Mouse (Mus musculus): ENCODE data around the gene Tenm4. TPM values are rescaled to one million over a fixed set of nuclear protein-coding genes. Genes with fewer than 3 reads are reported as not detected.
"Not testable (repeated sequence)": the region's sequence is repeated elsewhere in the genome, so short reads cannot be mapped to it uniquely, and the experiment has no call there.

Tenm4 gene
- polyA plus RNA-seq, 1 experiment from 2014 or later, result 9.2 TPM

GRCm38 (mm10) chr7:96920447-96921095 is 749.5 kb downstream of the Tenm4 start:
- no peak overlapping the region for H3K4me3 ChIP-seq (ENCODE audit: control insufficient read depth in 1 of 2, insufficient read depth in 1 of 2, low read depth in 1 of 2, low read length in 2 of 2)
- H3K27ac ChIP-seq (replicated peaks in 1 of 2; ENCODE audit: control insufficient read depth in 1 of 2, insufficient read depth in 1 of 2, low read depth in 2 of 2, low read length in 2 of 2), result no peak overlapping the region
- H3K9me3 ChIP-seq (ENCODE audit: control insufficient read depth, low read length), result no peaks in the 10 kb centered on the region
- H3K4me2 ChIP-seq (ENCODE audit: low read length), result no peak overlapping the region
- H3K4me1 ChIP-seq (ENCODE audit: control insufficient read depth in 2 of 2, insufficient read depth in 2 of 2, low read length in 2 of 2), result no peaks in the 10 kb centered on the region
- H3K36me3 ChIP-seq (ENCODE audit: control insufficient read depth, insufficient read depth, low read length), result no peaks in the 10 kb centered on the region
- no peak overlapping the region for H3K9ac ChIP-seq (ENCODE audit: low read length)
- H3K27me3 ChIP-seq (ENCODE audit: control insufficient read depth, insufficient read depth, low read length), result peaks cover 4% of the 10 kb centered on the region; the same call in 1 of the 2 replicates
- no peak for ATAC-seq (ENCODE audit: insufficient number of reproducible peaks, insufficient read depth, low FRiP score, low read depth)
- WGBS, result 75% methylated on average over 7 of the region's 7 CpGs

- Histone ChIP-seq H3K27me3 (ENCODE audit: control insufficient read depth, insufficient read depth, low read length) (peaks cover 4% of the 10 kb centered on the region; the same call in 1 of the 2 replicates), H3K4me1 (ENCODE audit: control insufficient read depth in 2 of 2, insufficient read depth in 2 of 2, low read length in 2 of 2) (no peaks in the 10 kb centered on the region), H3K4me2 (ENCODE audit: low read length) (no peak overlapping the region), H3K4me3 (ENCODE audit: control insufficient read depth in 1 of 2, insufficient read depth in 1 of 2, low read depth in 1 of 2, low read length in 2 of 2) (no peak overlapping the region), H3K9me3 (ENCODE audit: control insufficient read depth, low read length) (no peaks in the 10 kb centered on the region), H3K36me3 (ENCODE audit: control insufficient read depth, insufficient read depth, low read length) (no peaks in the 10 kb centered on the region), H3K9ac (ENCODE audit: low read length) (no peak overlapping the region), H3K27ac (replicated peaks in 1 of 2; ENCODE audit: control insufficient read depth in 1 of 2, insufficient read depth in 1 of 2, low read depth in 2 of 2, low read length in 2 of 2) (no peak overlapping the region)
- 82% methylated on average over 2 of the region's 2 CpGs for WGBS
- no peak for ATAC-seq (ENCODE audit: insufficient number of reproducible peaks, insufficient read depth, low FRiP score, low read depth)
Measured at GRCm38 (mm10) chr7:96922927-96923326, 751.9 kb downstream of the Tenm4 start.

GRCm38 (mm10) chr7:96943715-96944377 is 772.8 kb downstream of the Tenm4 start:
- no peak overlapping the region for H3K9ac ChIP-seq (ENCODE audit: low read length)
- H3K27ac ChIP-seq (replicated peaks in 1 of 2; ENCODE audit: control insufficient read depth in 1 of 2, insufficient read depth in 1 of 2, low read depth in 2 of 2, low read length in 2 of 2), result no peak overlapping the region
- H3K36me3 ChIP-seq (ENCODE audit: control insufficient read depth, insufficient read depth, low read length), result no peaks in the 10 kb centered on the region
- H3K4me1 ChIP-seq (ENCODE audit: control insufficient read depth in 2 of 2, insufficient read depth in 2 of 2, low read length in 2 of 2), result no peaks in the 10 kb centered on the region
- no peaks in the 10 kb centered on the region for H3K27me3 ChIP-seq (ENCODE audit: control insufficient read depth, insufficient read depth, low read length)
- H3K4me3 ChIP-seq (ENCODE audit: control insufficient read depth in 1 of 2, insufficient read depth in 1 of 2, low read depth in 1 of 2, low read length in 2 of 2), result no peak overlapping the region
- H3K9me3 ChIP-seq (ENCODE audit: control insufficient read depth, low read length), result 0 out of 2 replicates have a peak, but pooled peaks cover 3% of the 10 kb centered on the region
- ATAC-seq (ENCODE audit: insufficient number of reproducible peaks, insufficient read depth, low FRiP score, low read depth), result no peak
- no peak overlapping the region for H3K4me2 ChIP-seq (ENCODE audit: low read length)
- WGBS, result 72% methylated on average over 5 of the region's 5 CpGs

- H3K27ac ChIP-seq (replicated peaks in 1 of 2; ENCODE audit: control insufficient read depth in 1 of 2, insufficient read depth in 1 of 2, low read depth in 2 of 2, low read length in 2 of 2); H3K4me1 ChIP-seq (ENCODE audit: control insufficient read depth in 2 of 2, insufficient read depth in 2 of 2, low read length in 2 of 2); H3K4me3 ChIP-seq (ENCODE audit: control insufficient read depth in 1 of 2, insufficient read depth in 1 of 2, low read depth in 1 of 2, low read length in 2 of 2); H3K9ac ChIP-seq (ENCODE audit: low read length); H3K27me3 ChIP-seq (ENCODE audit: control insufficient read depth, insufficient read depth, low read length); ATAC-seq (ENCODE audit: insufficient number of reproducible peaks, insufficient read depth, low FRiP score, low read depth); H3K36me3 ChIP-seq (ENCODE audit: control insufficient read depth, insufficient read depth, low read length); H3K9me3 ChIP-seq (ENCODE audit: control insufficient read depth, low read length); H3K4me2 ChIP-seq (ENCODE audit: low read length): not testable (repeated sequence)
- 86% methylated on average over 8 of the region's 8 CpGs for WGBS
Measured at GRCm38 (mm10) chr7:96946501-96946900, 775.5 kb downstream of the Tenm4 start.

GRCm38 (mm10) chr7:96951281-96952051 is 780.4 kb downstream of the Tenm4 start, which contains the start of gene Nars2:
Gene Nars2 (plus strand): TSS chr7:96951505.
- peak; percentile 100 for ATAC-seq (ENCODE audit: insufficient number of reproducible peaks, insufficient read depth, low FRiP score, low read depth)
- peak within 1 kb of the TSS; percentile 86 to 95 for H3K27ac ChIP-seq (replicated peaks in 1 of 2; ENCODE audit: control insufficient read depth in 1 of 2, insufficient read depth in 1 of 2, low read depth in 2 of 2, low read length in 2 of 2)
- under 1% methylated on average over 62 of the region's 62 CpGs for whole genome bisulfite sequencing
- peak within 1 kb of the TSS; percentile 93 for H3K9ac ChIP-seq (ENCODE audit: low read length)
- peaks cover 0 to 6% of the 10 kb centered on the region in 2 experiments; a peak in 2 of 4 replicates for H3K4me1 ChIP-seq (ENCODE audit: control insufficient read depth in 2 of 2, insufficient read depth in 2 of 2, low read length in 2 of 2)
- no peaks in the 10 kb centered on the region for H3K27me3 ChIP-seq (ENCODE audit: control insufficient read depth, insufficient read depth, low read length)
- H3K4me2 ChIP-seq (ENCODE audit: low read length), result peak within 1 kb of the TSS; percentile 80
- peak within 1 kb of the TSS; percentile 73 to 95 for H3K4me3 ChIP-seq (ENCODE audit: control insufficient read depth in 1 of 2, insufficient read depth in 1 of 2, low read depth in 1 of 2, low read length in 2 of 2)
- H3K36me3 ChIP-seq (ENCODE audit: control insufficient read depth, insufficient read depth, low read length), result peaks cover 3% of the 10 kb centered on the region; the same call in 1 of the 2 replicates
- H3K9me3 ChIP-seq (ENCODE audit: control insufficient read depth, low read length), result 0 out of 2 replicates have a peak, but pooled peaks cover 3% of the 10 kb centered on the region

- Histone ChIP-seq H3K27ac (replicated peaks in 1 of 2; ENCODE audit: control insufficient read depth in 1 of 2, insufficient read depth in 1 of 2, low read depth in 2 of 2, low read length in 2 of 2) (peak overlapping the region in 1 of 2 experiments; percentile 95; a peak in 1 of 4 replicates), H3K4me3 (ENCODE audit: control insufficient read depth in 1 of 2, insufficient read depth in 1 of 2, low read depth in 1 of 2, low read length in 2 of 2) (peak overlapping the region; percentile 73 to 95), H3K9me3 (ENCODE audit: control insufficient read depth, low read length) (0 out of 2 replicates have a peak, but pooled peaks cover 3% of the 10 kb centered on the region), H3K36me3 (ENCODE audit: control insufficient read depth, insufficient read depth, low read length) (peaks cover 10% of the 10 kb centered on the region), H3K9ac (ENCODE audit: low read length) (peak overlapping the region; percentile 93), H3K4me2 (ENCODE audit: low read length) (peak overlapping the region; percentile 80), H3K4me1 (ENCODE audit: control insufficient read depth in 2 of 2, insufficient read depth in 2 of 2, low read length in 2 of 2) (peaks cover 0 to 6% of the 10 kb centered on the region in 2 experiments; a peak in 2 of 4 replicates), H3K27me3 (ENCODE audit: control insufficient read depth, insufficient read depth, low read length) (no peaks in the 10 kb centered on the region)
- 40% methylated on average over 5 of the region's 5 CpGs for WGBS
- ATAC-seq (ENCODE audit: insufficient number of reproducible peaks, insufficient read depth, low FRiP score, low read depth), result no peak
Measured at GRCm38 (mm10) chr7:96952094-96952493, 781.0 kb downstream of the Tenm4 start.

- peaks cover 49% of the 10 kb centered on the region for H3K36me3 ChIP-seq (ENCODE audit: control insufficient read depth, insufficient read depth, low read length)
- no peak overlapping the region for H3K4me2 ChIP-seq (ENCODE audit: low read length)
Measured at GRCm38 (mm10) chr7:96959168-96959567, 788.1 kb downstream of the Tenm4 start.

More at GRCm38 (mm10) chr7:96959168-96959567, 788.1 kb downstream of the Tenm4 start:
- 87% methylated on average over 5 of the region's 5 CpGs for WGBS
- Histone ChIP-seq H3K9me3 (ENCODE audit: control insufficient read depth, low read length) (no peaks in the 10 kb centered on the region), H3K9ac (ENCODE audit: low read length) (no peak overlapping the region), H3K27me3 (ENCODE audit: control insufficient read depth, insufficient read depth, low read length) (no peaks in the 10 kb centered on the region), H3K4me3 (ENCODE audit: control insufficient read depth in 1 of 2, insufficient read depth in 1 of 2, low read depth in 1 of 2, low read length in 2 of 2) (no peak overlapping the region), H3K27ac (replicated peaks in 1 of 2; ENCODE audit: control insufficient read depth in 1 of 2, insufficient read depth in 1 of 2, low read depth in 2 of 2, low read length in 2 of 2) (no peak overlapping the region), H3K4me1 (ENCODE audit: control insufficient read depth in 2 of 2, insufficient read depth in 2 of 2, low read length in 2 of 2) (no peaks in the 10 kb centered on the region)
- ATAC-seq (ENCODE audit: insufficient number of reproducible peaks, insufficient read depth, low FRiP score, low read depth), result no peak
